ENCODE assay signal across 9 mouse cellular contexts in genomic region chrX:73635425-73635824, GRCm38 (mm10). TPM values are rescaled to one million over a fixed set of nuclear protein-coding genes. Genes with fewer than 3 reads are reported as not detected.
A peak's percentile ranks its signal among the peaks of the same experiment; 100 is the strongest.
DNase-seq lines count a peak whose midpoint lies in the region; ATAC-seq lines count a peak whose summit lies in the region.
"Had no signal": no experiment of that assay in that cellular context is flagged by ENCODE, and none has a peak within 500 bp of the region (broad histone marks: within the 10 kb centered on the region; RNA-seq: fewer than 3 reads in every experiment).

No protein-coding gene starts in this region.

- peak overlapping the region; percentile 32; the same call in 1 of the 2 replicates for H3K4me2 ChIP-seq in heart, embryonic 16.5 days (ENCODE audit: low read depth, low read length)
- peak overlapping the region; percentile 42 for H3K4me2 ChIP-seq in hindbrain, embryonic 14.5 days (replicated peaks)
- H3K4me2 ChIP-seq in midbrain, embryonic 15.5 days = peak overlapping the region; percentile 48

- no peak overlapping the region for H3K9ac ChIP-seq in heart, embryonic 16.5 days (ENCODE audit: low read length)
- H3K9ac ChIP-seq in hindbrain, embryonic 14.5 days = no peak overlapping the region
- H3K9ac ChIP-seq in midbrain, embryonic 15.5 days = no peak overlapping the region

- 11% methylated on average over 17 of the region's 19 CpGs for WGBS in heart, embryonic 16.5 days
- WGBS in hindbrain, embryonic 14.5 days = 26% methylated on average over 17 of the region's 19 CpGs
- WGBS in midbrain, embryonic 15.5 days = 19% methylated on average over 19 of the region's 19 CpGs

- no peaks in the 10 kb centered on the region; the same call in 1 of the 2 replicates for H3K4me1 ChIP-seq in heart, embryonic 16.5 days (ENCODE audit: control insufficient read depth, insufficient read depth, low read length)
- H3K4me1 ChIP-seq in hindbrain, embryonic 14.5 days (replicated peaks; ENCODE audit: control insufficient read depth, insufficient read depth, low read length) = 0 out of 2 replicates have a peak, but pooled peaks cover 5% of the 10 kb centered on the region
- H3K4me1 ChIP-seq in midbrain, embryonic 15.5 days = peaks cover 21% of the 10 kb centered on the region; the same call in 1 of the 2 replicates

- no peaks in the 10 kb centered on the region for H3K9me3 ChIP-seq in heart, embryonic 16.5 days (replicated peaks; ENCODE audit: control insufficient read depth, low read length)
- H3K9me3 ChIP-seq in hindbrain, embryonic 14.5 days (ENCODE audit: control insufficient read depth, low read length) = no peaks in the 10 kb centered on the region
- no peaks in the 10 kb centered on the region for H3K9me3 ChIP-seq in midbrain, embryonic 15.5 days

- no peak for ATAC-seq in heart, embryonic 16.5 days (replicated peaks; ENCODE audit: extremely low read depth, insufficient read depth, low FRiP score)
- ATAC-seq in hindbrain, embryonic 14.5 days (ENCODE audit: low FRiP score) = no peak
- ATAC-seq in midbrain, embryonic 15.5 days (replicated peaks) = no peak

- H3K27ac ChIP-seq in heart, embryonic 16.5 days (ENCODE audit: low read length) = no peak overlapping the region
- no peak overlapping the region for H3K27ac ChIP-seq in hindbrain, embryonic 14.5 days
- no peak overlapping the region for H3K27ac ChIP-seq in midbrain, embryonic 15.5 days

- peak overlapping the region; percentile 19 for H3K4me3 ChIP-seq in heart, embryonic 16.5 days (ENCODE audit: low read length)
- H3K4me3 ChIP-seq in hindbrain, embryonic 14.5 days (replicated peaks; ENCODE audit: low read length) = peak overlapping the region; percentile 7; the same call in 1 of the 2 replicates
- peak overlapping the region; percentile 25 for H3K4me3 ChIP-seq in midbrain, embryonic 15.5 days

- DNase-seq in heart, postnatal 4 days = no peak
- peak; percentile 37 for DNase-seq in embryo, embryonic 11 days
- no peak for DNase-seq in hindbrain, embryonic 14.5 days (ENCODE audit: low spot score)
- no peak for DNase-seq in right cerebral cortex, adult 2 months (ENCODE audit: low spot score in 2 of 2)
- DNase-seq in gastrocnemius, adult 8-10 months (ENCODE audit: low spot score in 2 of 2) = no peak
- no peak for DNase-seq in gastrocnemius, adult 18-20 months (ENCODE audit: low spot score)
- DNase-seq: cerebellum, adult 9-10 months had no signal

- peaks cover 45% of the 10 kb centered on the region for H3K27me3 ChIP-seq in heart, embryonic 16.5 days (ENCODE audit: control insufficient read depth, insufficient read depth, low read length)
- peaks cover 61% of the 10 kb centered on the region for H3K27me3 ChIP-seq in hindbrain, embryonic 14.5 days (ENCODE audit: control insufficient read depth, insufficient read depth, low read length)
- H3K27me3 ChIP-seq in midbrain, embryonic 15.5 days (replicated peaks) = peaks cover 51% of the 10 kb centered on the region

- H3K36me3 ChIP-seq in heart, embryonic 16.5 days (ENCODE audit: control insufficient read depth, insufficient read depth) = no peaks in the 10 kb centered on the region
- H3K36me3 ChIP-seq in hindbrain, embryonic 14.5 days (replicated peaks; ENCODE audit: control insufficient read depth, insufficient read depth) = no peaks in the 10 kb centered on the region
- H3K36me3 ChIP-seq in midbrain, embryonic 15.5 days (replicated peaks) = no peaks in the 10 kb centered on the region

RNA-seq across cellular contexts. Expression of gene Dusp9, which starts 3.8 kb away (rescaled TPM):
- 1.1 and 1.7 TPM in 2 replicates for polyA plus RNA-seq in heart, embryonic 16.5 days (2015; fragmentation: Nextera tagmentation; extraction: Ambion mirVana)
- total RNA-seq in heart, postnatal 4 days (2021) = under 1 TPM; 0.18 to 0.19 TPM
- polyA plus RNA-seq in hindbrain, embryonic 14.5 days (2014; fragmentation: Nextera tagmentation; extraction: Ambion mirVana) = 0.25 and 0.39 TPM in 2 replicates
- 0.43 and 0.46 TPM in 2 replicates for polyA plus RNA-seq in midbrain, embryonic 15.5 days (2015; fragmentation: Nextera tagmentation; extraction: Ambion mirVana)
- total RNA-seq in gastrocnemius, adult 8-10 months (2022) = not detected
- not detected for total RNA-seq in gastrocnemius, adult 18-20 months (2021)

RNA-seq across cellular contexts. Expression of gene Pnck, which starts 24.5 kb away (rescaled TPM):
- 9.1 and 11.1 TPM in 2 replicates for polyA plus RNA-seq in heart, embryonic 16.5 days (2015; fragmentation: Nextera tagmentation; extraction: Ambion mirVana)
- total RNA-seq in heart, postnatal 4 days (2021) = 10 to 100 TPM; 10.4 to 12.7 TPM
- polyA plus RNA-seq in hindbrain, embryonic 14.5 days (2014; fragmentation: Nextera tagmentation; extraction: Ambion mirVana) = 154 and 160 TPM in 2 replicates
- 179 and 188 TPM in 2 replicates for polyA plus RNA-seq in midbrain, embryonic 15.5 days (2015; fragmentation: Nextera tagmentation; extraction: Ambion mirVana)
- 10 to 100 TPM in 2 of 4 experiments, 1 to 10 TPM in 2; 7.8 to 10.8 (median 10.2) TPM for total RNA-seq in gastrocnemius, adult 8-10 months (2022)
- total RNA-seq in gastrocnemius, adult 18-20 months (2021) = 10 to 100 TPM in 1 of 2 experiments, 1 to 10 TPM in 1; 8.6 to 11.6 TPM

RNA-seq across cellular contexts. Expression of gene Slc6a8, which starts 37.5 kb away (rescaled TPM):
- 9.2 and 9.9 TPM in 2 replicates for polyA plus RNA-seq in heart, embryonic 16.5 days (2015; fragmentation: Nextera tagmentation; extraction: Ambion mirVana)
- total RNA-seq in heart, postnatal 4 days (2021) = 100 to 1,000 TPM; 120 TPM
- polyA plus RNA-seq in hindbrain, embryonic 14.5 days (2014; fragmentation: Nextera tagmentation; extraction: Ambion mirVana) = 7.9 and 8.2 TPM in 2 replicates
- 6.6 and 7.4 TPM in 2 replicates for polyA plus RNA-seq in midbrain, embryonic 15.5 days (2015; fragmentation: Nextera tagmentation; extraction: Ambion mirVana)
- 100 to 1,000 TPM in 3 of 4 experiments, 10 to 100 TPM in 1; 95.0 to 131 (median 122) TPM for total RNA-seq in gastrocnemius, adult 8-10 months (2022)
- 100 to 1,000 TPM; 108 to 141 TPM for total RNA-seq in gastrocnemius, adult 18-20 months (2021)
